Mouse (Mus musculus) olfactory bulb, adult 2 months (tissue): ENCODE results near the gene Spout1.

Experiments used
- CTCF ChIP-seq: fragments of 200-500 bp; IDR thresholded peaks from 2 replicates; pipeline ENCODE4 v1.5.1; 2012; ENCODE audit warnings: low read depth, mild to moderate bottlenecking, low read length, moderate library complexity; ENCODE audit not compliant: insufficient read depth
- POLR2A ChIP-seq: fragments of 200-500 bp; IDR thresholded peaks from 2 replicates; pipeline ENCODE4 v1.6.1; 2012; ENCODE audit warnings: mild to moderate bottlenecking, low read depth, low read length, moderate library complexity; ENCODE audit not compliant: insufficient read depth

DNA sequence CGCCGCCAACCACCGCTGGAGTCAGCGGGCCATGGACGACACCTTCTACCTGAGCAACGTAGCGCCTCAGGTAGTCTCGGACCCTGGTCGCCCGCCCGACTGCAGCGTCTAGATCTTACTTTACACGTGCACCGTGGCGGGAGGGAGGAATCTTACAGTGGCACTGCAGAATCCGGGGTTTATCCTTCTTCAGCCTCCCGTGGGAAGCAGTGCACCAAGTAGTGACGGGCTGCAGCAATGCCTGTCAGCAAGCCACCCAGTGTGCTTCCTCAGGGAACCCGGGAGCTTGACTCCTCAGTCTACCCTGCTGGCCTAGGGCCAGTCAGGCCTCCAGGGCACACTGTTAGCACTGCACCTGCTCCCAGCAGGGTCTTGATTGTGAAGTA is 6.3 kb downstream of the Spout1 start:
- TF ChIP-seq CTCF (no peak), POLR2A (no peak)
